Mouse (Mus musculus) spleen, adult 2 months (tissue): ENCODE results near the gene Gstk1. TPM values are rescaled to one million over a fixed set of nuclear protein-coding genes. Genes with fewer than 3 reads are reported as not detected.

Experiments
- DNase-seq, 2 experiments: peaks; one replicate each; pipeline versions ENCODE4 v3.0.0 to v3.0.0-alpha.2; 2012 to 2021; ENCODE audit warnings: low spot score in 2 of 2, low read depth in 1 of 2
- H3K27ac ChIP-seq: fragments of 200-500 bp; 2 replicates; pipeline ENCODE4 v1.5.1; 2012; ENCODE audit warnings: low read length, inconsistent platforms; ENCODE audit not compliant: insufficient read depth
- H3K27me3 ChIP-seq: fragments of 200-500 bp; 2 replicates; pipeline ENCODE4 v1.6.1; 2012; ENCODE audit warnings: mild to moderate bottlenecking, moderate library complexity, low read length, inconsistent platforms; ENCODE audit not compliant: control insufficient read depth, insufficient read depth
- H3K36me3 ChIP-seq: fragments of 200-500 bp; 2 replicates; pipeline ENCODE4 v1.6.1; 2012; ENCODE audit warnings: mild to moderate bottlenecking, low read length, inconsistent platforms; ENCODE audit not compliant: control insufficient read depth, insufficient read depth
- H3K4me1 ChIP-seq: fragments of 200-500 bp; 2 replicates; pipeline ENCODE4 v1.6.1; 2011; ENCODE audit warnings: inconsistent platforms; ENCODE audit not compliant: control insufficient read depth, insufficient read depth, insufficient read length
- H3K4me3 ChIP-seq: fragments of 200-500 bp; 2 replicates; pipeline ENCODE4 v1.5.1; 2011; ENCODE audit warnings: mild to moderate bottlenecking, inconsistent platforms; ENCODE audit not compliant: insufficient read depth, insufficient read length; ENCODE audit errors: extremely low read depth
- CTCF ChIP-seq: fragments of 200-500 bp; IDR thresholded peaks from 2 replicates; pipeline ENCODE4 v1.5.1; 2011; ENCODE audit warnings: mild to moderate bottlenecking, inconsistent platforms; ENCODE audit not compliant: insufficient read depth, insufficient read length, insufficient replicate concordance; ENCODE audit errors: extremely low read depth
- POLR2A ChIP-seq: fragments of 200-500 bp; IDR thresholded peaks from 2 replicates; pipeline ENCODE4 v1.6.1; 2011; ENCODE audit warnings: low read depth, low read length, inconsistent platforms
- WGBS: fragments of 180-500 bp; shearing (Covaris S2); methylation state at CpG from one replicate; pipeline ENCODE4 v1.1.7; 2018; 5-methylcytosine and 5-hydroxymethylcytosine counted together
- polyA plus RNA-seq: library from polyadenylated mRNA; depleted of rRNA; stranded (reverse); fragments of >200 nt; gene quantifications from 2 replicates; pipeline ENCODE4 v1.2.3, GENCODE M21; 2012

The Gstk1 gene
- polyA plus RNA-seq, 1 experiment: 4.1 TPM

GRCm38 (mm10) chr6:42227240-42228101 is 18.3 kb upstream of the Gstk1 start:
- TF ChIP-seq CTCF (peak; percentile 47; the same call in 1 of the 2 replicates), POLR2A (no peak)
- DNase-seq: peak; percentile 52 to 57
- WGBS: 38% methylated on average over 17 of the region's 17 CpGs
- H3K27me3 ChIP-seq: no peaks in the 10 kb centered on the region
- no peak overlapping the region for H3K4me3 ChIP-seq
- no peaks in the 10 kb centered on the region for H3K4me1 ChIP-seq
- no peaks in the 10 kb centered on the region for H3K36me3 ChIP-seq
- H3K27ac ChIP-seq: no peak overlapping the region

GRCm38 (mm10) chr6:42229610-42230009 is 16.1 kb upstream of the Gstk1 start:
- DNase-seq: no peak
- no peak overlapping the region for H3K27ac ChIP-seq
- 82% methylated on average over 4 of the region's 4 CpGs for WGBS
- H3K4me1 ChIP-seq: no peaks in the 10 kb centered on the region
- no peak overlapping the region for H3K4me3 ChIP-seq
- no peaks in the 10 kb centered on the region for H3K27me3 ChIP-seq
- no peaks in the 10 kb centered on the region for H3K36me3 ChIP-seq
- TF ChIP-seq CTCF (no peak), POLR2A (no peak)

- 94% methylated on average over 3 of the region's 3 CpGs for WGBS
- Histone ChIP-seq H3K4me1 (no peaks in the 10 kb centered on the region), H3K27ac (no peak overlapping the region), H3K36me3 (no peaks in the 10 kb centered on the region), H3K27me3 (no peaks in the 10 kb centered on the region), H3K4me3 (no peak overlapping the region)
- no peak for TF ChIP-seq CTCF
- no peak for TF ChIP-seq POLR2A
- no peak for DNase-seq
Measured at GRCm38 (mm10) chr6:42231191-42231590, 14.5 kb upstream of the Gstk1 start.

GRCm38 (mm10) chr6:42237276-42237805 is 8.4 kb upstream of the Gstk1 start:
- 83% methylated on average over 6 of the region's 6 CpGs for WGBS
- Histone ChIP-seq H3K27ac (no peak overlapping the region), H3K27me3 (peaks cover 2% of the 10 kb centered on the region; the same call in 1 of the 2 replicates), H3K36me3 (no peaks in the 10 kb centered on the region), H3K4me1 (no peaks in the 10 kb centered on the region), H3K4me3 (no peak overlapping the region)
- no peak for DNase-seq
- TF ChIP-seq CTCF (no peak), POLR2A (no peak)

GRCm38 (mm10) chr6:42241311-42242045 is 4.3 kb upstream of the Gstk1 start:
- DNase-seq: no peak
- WGBS: 85% methylated on average over 6 of the region's 6 CpGs
- TF ChIP-seq CTCF (no peak), POLR2A (no peak)

DNA sequence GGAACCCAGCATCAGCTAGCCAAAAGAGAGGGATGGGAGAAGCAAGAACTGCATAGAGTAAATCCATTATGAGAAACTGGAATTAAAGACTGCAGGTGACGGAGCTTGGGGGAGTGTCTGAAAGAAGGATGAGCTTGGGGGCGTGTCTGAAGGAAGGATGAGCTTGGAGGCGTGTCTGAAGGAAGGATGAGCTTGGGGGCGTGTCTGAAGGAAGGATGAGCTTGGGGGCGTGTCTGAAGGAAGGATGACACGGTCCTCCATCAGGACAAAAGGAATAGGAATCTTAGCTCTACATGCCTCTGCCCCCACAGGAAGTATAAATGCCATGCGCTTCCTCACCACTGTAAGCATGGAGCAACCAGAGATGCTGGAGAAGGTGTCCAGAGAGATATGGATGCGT is 1.4 kb downstream of the Gstk1 start:
- no peaks in the 10 kb centered on the region for H3K36me3 ChIP-seq
- 76% methylated on average over 8 of the region's 8 CpGs for WGBS
- H3K4me1 ChIP-seq: no peaks in the 10 kb centered on the region; the same call in 1 of the 2 replicates
- no peaks in the 10 kb centered on the region for H3K27me3 ChIP-seq
- no peak overlapping the region for H3K27ac ChIP-seq
- DNase-seq: no peak
- H3K4me3 ChIP-seq: no peak overlapping the region
- TF ChIP-seq POLR2A: no peak
- TF ChIP-seq CTCF: no peak

More at GRCm38 (mm10) chr6:42241311-42242045, 4.3 kb upstream of the Gstk1 start:
- peaks cover 2% of the 10 kb centered on the region; the same call in 1 of the 2 replicates for H3K27me3 ChIP-seq
- H3K4me1 ChIP-seq: no peaks in the 10 kb centered on the region; the same call in 1 of the 2 replicates
- no peak overlapping the region for H3K27ac ChIP-seq
- no peak overlapping the region for H3K4me3 ChIP-seq
- H3K36me3 ChIP-seq: no peaks in the 10 kb centered on the region
